Mouse (Mus musculus): ENCODE measurements around the gene Syce1. TPM values are rescaled to one million over a fixed set of nuclear protein-coding genes. Genes with fewer than 3 reads are reported as not detected.

The Syce1 gene
- polyA plus RNA-seq, 1 experiment, result not detected

- no peaks in the 10 kb centered on the region for H3K27me3 ChIP-seq (ENCODE audit: control insufficient read depth, insufficient read depth, insufficient read length)
- no peak overlapping the region for H3ac ChIP-seq (ENCODE audit: control insufficient read depth, insufficient read length)
- H3K4me2 ChIP-seq (ENCODE audit: low read depth), result no peak overlapping the region
- TF ChIP-seq SRF (IDR thresholded peaks at IDR 0.05; ENCODE audit: control insufficient read depth, insufficient read length, low read depth), result no peak
- no peak for TF ChIP-seq POLR2AphosphoS2 (IDR thresholded peaks at IDR 0.05; ENCODE audit: insufficient read length, low read depth)
- TF ChIP-seq MYOD1 (IDR thresholded peaks at IDR 0.05; ENCODE audit: control insufficient read depth in 1 of 3, insufficient read length in 2 of 3, low read depth in 2 of 3), result no peak
- TF ChIP-seq CEBPB (IDR thresholded peaks at IDR 0.05; ENCODE audit: insufficient read depth, poor library complexity, severe bottlenecking), result no peak
- TF ChIP-seq MYOG (IDR thresholded peaks at IDR 0.05; ENCODE audit: control insufficient read depth in 1 of 3, insufficient read depth in 1 of 3, insufficient read length in 2 of 3, low read depth in 2 of 3), result no peak
- no peak for TF ChIP-seq MAX (IDR thresholded peaks at IDR 0.05; ENCODE audit: low read depth)
- no peak for TF ChIP-seq E2F4 (IDR thresholded peaks at IDR 0.05; ENCODE audit: insufficient read depth)
- no peak for TF ChIP-seq TCF12 (IDR thresholded peaks at IDR 0.05; ENCODE audit: insufficient read depth, poor library complexity, severe bottlenecking)
- no peak for TF ChIP-seq REST (IDR thresholded peaks at IDR 0.05; ENCODE audit: insufficient read depth, insufficient read length)
- no peak for TF ChIP-seq USF1 (IDR thresholded peaks at IDR 0.05; ENCODE audit: low read depth)
- TF ChIP-seq POLR2A (IDR thresholded peaks at IDR 0.05; ENCODE audit: insufficient read length, low read depth), result no peak
- H3K79me2 ChIP-seq (ENCODE audit: control insufficient read depth, insufficient read depth), result no peaks in the 10 kb centered on the region
- no peaks in the 10 kb centered on the region for H3K36me3 ChIP-seq (ENCODE audit: control insufficient read depth, insufficient read depth)
- H3K4me3 ChIP-seq, result no peak overlapping the region
These were observed 40.2 kb downstream of the Syce1 start for GRCm38 (mm10) chr7:140747402-140747801.

- no peak overlapping the region for H3ac ChIP-seq (ENCODE audit: control insufficient read depth, insufficient read length)
- H3K4me3 ChIP-seq, result no peak overlapping the region
- TF ChIP-seq E2F4 (IDR thresholded peaks at IDR 0.05; ENCODE audit: insufficient read depth) (no peak), POLR2A (IDR thresholded peaks at IDR 0.05; ENCODE audit: insufficient read length, low read depth) (no peak), CEBPB (IDR thresholded peaks at IDR 0.05; ENCODE audit: insufficient read depth, poor library complexity, severe bottlenecking) (no peak), MAX (IDR thresholded peaks at IDR 0.05; ENCODE audit: low read depth) (no peak), MYOD1 (IDR thresholded peaks at IDR 0.05; ENCODE audit: control insufficient read depth in 1 of 3, insufficient read length in 2 of 3, low read depth in 2 of 3) (no peak), TCF12 (IDR thresholded peaks at IDR 0.05; ENCODE audit: insufficient read depth, poor library complexity, severe bottlenecking) (no peak), MYOG (IDR thresholded peaks at IDR 0.05; ENCODE audit: control insufficient read depth in 1 of 3, insufficient read depth in 1 of 3, insufficient read length in 2 of 3, low read depth in 2 of 3) (no peak), REST (IDR thresholded peaks at IDR 0.05; ENCODE audit: insufficient read depth, insufficient read length) (no peak), POLR2AphosphoS2 (IDR thresholded peaks at IDR 0.05; ENCODE audit: insufficient read length, low read depth) (no peak), SRF (IDR thresholded peaks at IDR 0.05; ENCODE audit: control insufficient read depth, insufficient read length, low read depth) (no peak), TCF3 (IDR thresholded peaks at IDR 0.05; ENCODE audit: insufficient read length, low read depth) (no peak), USF1 (IDR thresholded peaks at IDR 0.05; ENCODE audit: low read depth) (no peak)
These were observed 54.5 kb downstream of the Syce1 start for GRCm38 (mm10) chr7:140733162-140733561.

More at GRCm38 (mm10) chr7:140733162-140733561, 54.5 kb downstream of the Syce1 start:
- Histone ChIP-seq H3K27me3 (ENCODE audit: control insufficient read depth, insufficient read depth, insufficient read length) (no peaks in the 10 kb centered on the region), H3K79me2 (ENCODE audit: control insufficient read depth, insufficient read depth) (no peaks in the 10 kb centered on the region), H3K4me2 (ENCODE audit: low read depth) (no peak overlapping the region), H3K36me3 (ENCODE audit: control insufficient read depth, insufficient read depth) (no peaks in the 10 kb centered on the region)

Other genes starting within 250 kb of the Syce1 start
- gene Olfr538, start 220.0 kb downstream of the Syce1 start, polyA plus RNA-seq (2012; fragmentation: generic; extraction: Trizol), result not detected
- gene Olfr46, start 186.6 kb downstream of the Syce1 start, polyA plus RNA-seq (2012; fragmentation: generic; extraction: Trizol), result not detected
- not detected for gene Olfr61, start 158.9 kb downstream of the Syce1 start, polyA plus RNA-seq (2012; fragmentation: generic; extraction: Trizol)
- not detected for gene Olfr53, start 141.4 kb downstream of the Syce1 start, polyA plus RNA-seq (2012; fragmentation: generic; extraction: Trizol)
- gene Olfr539, start 127.9 kb downstream of the Syce1 start, polyA plus RNA-seq (2012; fragmentation: generic; extraction: Trizol), result not detected
- not detected for gene Olfr45, start 105.9 kb downstream of the Syce1 start, polyA plus RNA-seq (2012; fragmentation: generic; extraction: Trizol)
- not detected for gene Olfr541, start 90.6 kb downstream of the Syce1 start, polyA plus RNA-seq (2012; fragmentation: generic; extraction: Trizol)
- not detected for gene Cyp2e1, start 24.1 kb downstream of the Syce1 start, polyA plus RNA-seq (2012; fragmentation: generic; extraction: Trizol)
- gene Zfp941, start 34.3 kb upstream of the Syce1 start, polyA plus RNA-seq (2012; fragmentation: generic; extraction: Trizol), result 0.13 TPM
- 0.13 TPM for gene Urah, start 47.2 kb upstream of the Syce1 start, polyA plus RNA-seq (2012; fragmentation: generic; extraction: Trizol)
- not detected for gene Scgb1c1, start 57.7 kb upstream of the Syce1 start, polyA plus RNA-seq (2012; fragmentation: generic; extraction: Trizol)
- gene Odf3, start 60.0 kb upstream of the Syce1 start, polyA plus RNA-seq (2012; fragmentation: generic; extraction: Trizol), result 0.07 TPM
- gene Gm45785, start 68.5 kb upstream of the Syce1 start, polyA plus RNA-seq (2012; fragmentation: generic; extraction: Trizol), result not detected
- 123 TPM for gene Ric8a, start 69.1 kb upstream of the Syce1 start, polyA plus RNA-seq (2012; fragmentation: generic; extraction: Trizol)
- 25.8 TPM for gene Bet1l, start 69.7 kb upstream of the Syce1 start, polyA plus RNA-seq (2012; fragmentation: generic; extraction: Trizol)
- gene Psmd13, start 94.1 kb upstream of the Syce1 start, polyA plus RNA-seq (2012; fragmentation: generic; extraction: Trizol), result 201 TPM
- gene Sirt3, start 94.5 kb upstream of the Syce1 start, polyA plus RNA-seq (2012; fragmentation: generic; extraction: Trizol), result 28.8 TPM
- gene Cox8b, start 112.6 kb upstream of the Syce1 start, polyA plus RNA-seq (2012; fragmentation: generic; extraction: Trizol), result 534 TPM
- 0.01 TPM for gene Nlrp6, start 133.1 kb upstream of the Syce1 start, polyA plus RNA-seq (2012; fragmentation: generic; extraction: Trizol)
- gene Pgghg, start 153.5 kb upstream of the Syce1 start, polyA plus RNA-seq (2012; fragmentation: generic; extraction: Trizol), result 11.6 TPM
- 0.47 TPM for gene Ifitm5, start 162.4 kb upstream of the Syce1 start, polyA plus RNA-seq (2012; fragmentation: generic; extraction: Trizol)
- gene Gm45717, start 168.1 kb upstream of the Syce1 start, polyA plus RNA-seq (2012; fragmentation: generic; extraction: Trizol), result 0.12 TPM
- gene Ifitm2, start 168.1 kb upstream of the Syce1 start, polyA plus RNA-seq (2012; fragmentation: generic; extraction: Trizol), result 493 TPM
- gene Ifitm1, start 179.4 kb upstream of the Syce1 start, polyA plus RNA-seq (2012; fragmentation: generic; extraction: Trizol), result 19.9 TPM
- gene Ifitm3, start 222.9 kb upstream of the Syce1 start, polyA plus RNA-seq (2012; fragmentation: generic; extraction: Trizol), result 1,312 TPM
- 4.4 TPM for gene Ifitm6, start 230.1 kb upstream of the Syce1 start, polyA plus RNA-seq (2012; fragmentation: generic; extraction: Trizol)
- gene Gm17387, start 241.3 kb upstream of the Syce1 start, polyA plus RNA-seq (2012; fragmentation: generic; extraction: Trizol), result not detected

Measured in myocyte (in vitro differentiated cells).